ENCODE assay signal across 14 mouse cellular contexts in the genomic region with DNA sequence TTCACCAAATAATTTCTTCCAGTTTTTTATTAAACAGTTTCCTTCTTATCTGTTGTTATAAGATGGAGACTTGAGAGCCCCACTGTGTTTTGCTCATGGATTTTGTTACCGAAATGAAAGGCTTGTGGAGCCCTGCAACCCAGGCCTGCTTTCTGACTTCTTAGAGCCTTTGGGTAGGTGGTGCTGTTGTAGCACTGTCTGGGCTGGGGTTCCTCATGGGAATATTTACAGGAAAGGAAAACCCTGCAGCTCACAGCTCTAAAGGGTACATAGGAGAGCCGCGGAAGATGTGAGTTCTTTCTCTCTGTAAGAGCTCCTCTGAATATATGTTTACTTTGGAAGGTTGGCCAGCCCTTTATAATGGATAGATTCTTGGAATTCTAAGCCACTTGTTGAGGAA. TPM values are rescaled to one million over a fixed set of nuclear protein-coding genes. Genes with fewer than 3 reads are reported as not detected.
DNase-seq lines count a peak whose midpoint lies in the region; ATAC-seq and TF ChIP-seq lines count a peak whose summit lies in the region.
"Had no signal": no experiment of that assay in that cellular context is flagged by ENCODE, and none has a peak within 500 bp of the region (broad histone marks: within the 10 kb centered on the region; RNA-seq: fewer than 3 reads in every experiment).

No protein-coding gene starts in this region.

- H3K36me3 ChIP-seq in heart, embryonic 12.5 days = no peaks in the 10 kb centered on the region
- no peaks in the 10 kb centered on the region for H3K36me3 ChIP-seq in lung, embryonic 16.5 days (ENCODE audit: control insufficient read depth, insufficient read depth, low read length)
- H3K36me3 ChIP-seq: hindbrain, embryonic 10.5 days; liver, embryonic 15.5 days; midbrain, embryonic 13.5 days had no signal

- intact Hi-C loops in left cerebral cortex, adult 2 months (cut with DNase I) = no loop called here

- peak; percentile 12 for TF ChIP-seq CTCF in left cerebral cortex, adult 2 months (IDR thresholded peaks at IDR 0.05)
- peak; percentile 7; the same call in 1 of the 2 replicates for TF ChIP-seq CTCF in cortical plate, adult 2 months (IDR thresholded peaks at IDR 0.05; ENCODE audit: extremely low read depth, insufficient read depth, low read length)

- no peak overlapping the region for H3K4me2 ChIP-seq in heart, embryonic 12.5 days
- H3K4me2 ChIP-seq in lung, embryonic 16.5 days (ENCODE audit: low read depth, low read length) = no peak overlapping the region
- H3K4me2 ChIP-seq: forebrain, embryonic 13.5 days; liver, embryonic 15.5 days; midbrain, embryonic 13.5 days had no signal

- peak; percentile 14 for DNase-seq in heart, adult 8-10 months (ENCODE audit: low spot score)
- DNase-seq in left cerebral cortex, adult 2 months (ENCODE audit: extremely low spot score in 1 of 2, low spot score in 2 of 2) = no peak
- DNase-seq in left cerebral cortex, adult 8-10 months (ENCODE audit: low spot score in 2 of 2) = no peak
- DNase-seq in layer of hippocampus, adult 18-20 months (ENCODE audit: low spot score in 2 of 2) = no peak
- DNase-seq: gastrocnemius, postnatal 10 days; right cerebral cortex, postnatal 14 days had no signal

- no peaks in the 10 kb centered on the region for H3K9me3 ChIP-seq in heart, embryonic 12.5 days (replicated peaks)
- no peaks in the 10 kb centered on the region for H3K9me3 ChIP-seq in lung, embryonic 16.5 days (ENCODE audit: control insufficient read depth, low read length)
- H3K9me3 ChIP-seq: forebrain, embryonic 13.5 days; hindbrain, embryonic 10.5 days; liver, embryonic 15.5 days; midbrain, embryonic 13.5 days had no signal

- no peak for TF ChIP-seq POLR2A in cortical plate, adult 2 months (IDR thresholded peaks at IDR 0.05; ENCODE audit: extremely low read depth, insufficient read depth, low read length)

- H3K27ac ChIP-seq in heart, embryonic 12.5 days (ENCODE audit: poor library complexity, severe bottlenecking) = no peak overlapping the region
- no peak overlapping the region for H3K27ac ChIP-seq in left cerebral cortex, adult 2 months
- no peak overlapping the region for H3K27ac ChIP-seq in cortical plate, adult 2 months (ENCODE audit: insufficient read depth, low read length)
- H3K27ac ChIP-seq in lung, embryonic 16.5 days (ENCODE audit: low read length) = peak overlapping the region; percentile 48
- H3K27ac ChIP-seq: forebrain, embryonic 13.5 days; hindbrain, embryonic 10.5 days; liver, embryonic 15.5 days; midbrain, embryonic 13.5 days had no signal

- no peak overlapping the region for H3K4me3 ChIP-seq in heart, embryonic 12.5 days
- H3K4me3 ChIP-seq in left cerebral cortex, adult 2 months = no peak overlapping the region
- H3K4me3 ChIP-seq in cortical plate, adult 2 months (ENCODE audit: insufficient read depth, low read length) = no peak overlapping the region
- H3K4me3 ChIP-seq in lung, embryonic 16.5 days (ENCODE audit: low read length) = no peak overlapping the region
- H3K4me3 ChIP-seq: forebrain, embryonic 13.5 days; hindbrain, embryonic 10.5 days; liver, embryonic 15.5 days; midbrain, embryonic 13.5 days had no signal

- no peak for ATAC-seq in heart, embryonic 12.5 days (ENCODE audit: insufficient number of reproducible peaks, low FRiP score)
- ATAC-seq in lung, embryonic 16.5 days (ENCODE audit: low read depth) = peak; percentile 72; the same call in 1 of the 2 replicates
- no peak for ATAC-seq in cerebellum, adult (ENCODE audit: insufficient number of reproducible peaks, low FRiP score, low TSS enrichment)
- ATAC-seq: forebrain, embryonic 13.5 days; midbrain, embryonic 13.5 days had no signal

- no peak overlapping the region for H3K9ac ChIP-seq in heart, embryonic 12.5 days
- H3K9ac ChIP-seq in lung, embryonic 16.5 days (ENCODE audit: low read length) = no peak overlapping the region
- H3K9ac ChIP-seq: forebrain, embryonic 13.5 days; liver, embryonic 15.5 days; midbrain, embryonic 13.5 days had no signal

- no peaks in the 10 kb centered on the region for H3K27me3 ChIP-seq in heart, embryonic 12.5 days (replicated peaks)
- no peaks in the 10 kb centered on the region for H3K27me3 ChIP-seq in lung, embryonic 16.5 days (ENCODE audit: control insufficient read depth, insufficient read depth, low read depth, low read length)
- H3K27me3 ChIP-seq: forebrain, embryonic 13.5 days; liver, embryonic 15.5 days; midbrain, embryonic 13.5 days had no signal

- 49% methylated on average over 3 of the region's 3 CpGs for WGBS in heart, embryonic 12.5 days
- WGBS in lung, embryonic 16.5 days = 31% methylated on average over 3 of the region's 3 CpGs

- no peaks in the 10 kb centered on the region for H3K4me1 ChIP-seq in heart, embryonic 12.5 days (replicated peaks)
- H3K4me1 ChIP-seq in cortical plate, adult 2 months (ENCODE audit: control insufficient read depth, insufficient read depth, low read length) = no peaks in the 10 kb centered on the region; the same call in 1 of the 2 replicates
- H3K4me1 ChIP-seq in lung, embryonic 16.5 days (replicated peaks; ENCODE audit: control insufficient read depth, insufficient read depth, low read length) = peaks cover 17% of the 10 kb centered on the region
- H3K4me1 ChIP-seq: liver, embryonic 15.5 days had no signal

RNA-seq across cellular contexts. Expression of gene Bcas3, which starts 41.0 kb away (rescaled TPM):
- 10 to 100 TPM; 35.3 to 44.4 (median 42.9) TPM for total RNA-seq in heart, adult 8-10 months (2022)
- 16.1 and 20.6 TPM in 2 replicates for polyA plus RNA-seq in heart, embryonic 12.5 days (2016; fragmentation: Nextera tagmentation; extraction: Ambion mirVana)
- 10 to 100 TPM; 69.1 to 73.0 TPM for total RNA-seq in left cerebral cortex, adult 2 months (2021)
- 10 to 100 TPM; 67.2 to 79.7 (median 75.7) TPM for total RNA-seq in left cerebral cortex, adult 8-10 months (2022)
- polyA plus RNA-seq in cortical plate, adult 2 months (2012; rRNA removed) = 44.2 and 47.1 TPM in 2 replicates
- polyA plus RNA-seq in lung, embryonic 16.5 days (2015; fragmentation: Nextera tagmentation; extraction: Ambion mirVana) = 38.4 and 40.0 TPM in 2 replicates
- 10 to 100 TPM; 70.0 to 78.5 TPM for total RNA-seq in layer of hippocampus, adult 18-20 months (2021)
